Mouse (Mus musculus) ES-E14 (cell line): ENCODE measurements around the gene Proser1. TPM values are rescaled to one million over a fixed set of nuclear protein-coding genes. Genes with fewer than 3 reads are reported as not detected.

Experiments
- DNase-seq: peaks from one replicate; pipeline ENCODE4 v3.0.0-alpha.2; 2013; ENCODE audit warnings: low read depth, low spot score
- H3K27ac ChIP-seq: 2 replicates; pipeline ENCODE4 v1.5.1; 2012; ENCODE audit warnings: low read depth, mild to moderate bottlenecking, low read length, moderate library complexity, mixed read lengths; ENCODE audit not compliant: poor library complexity, insufficient read depth, severe bottlenecking
- H3K36me3 ChIP-seq: 2 replicates; pipeline ENCODE4 v1.6.1; 2012; ENCODE audit warnings: mild to moderate bottlenecking, low read length, moderate library complexity, mixed read lengths; ENCODE audit not compliant: control insufficient read depth, poor library complexity, insufficient read depth, severe bottlenecking
- H3K4me1 ChIP-seq, 2 experiments: fragments of 150-350 bp in 1 of 2; sonication (generic) in 1 of 2; 2 replicates each; pipeline ENCODE4 v1.6.1; 2012; ENCODE audit warnings: low read length in 2 of 2, mild to moderate bottlenecking in 1 of 2, mixed read lengths in 1 of 2; ENCODE audit not compliant: control insufficient read depth in 2 of 2, insufficient read depth in 2 of 2, poor library complexity in 1 of 2
- H3K4me3 ChIP-seq, 2 experiments: fragments of 150-350 bp in 1 of 2; sonication (generic) in 1 of 2; 2 replicates each; pipeline ENCODE4 v1.5.1; 2012; ENCODE audit warnings: low read length in 2 of 2, low read depth in 1 of 2, mild to moderate bottlenecking in 1 of 2, mixed read lengths in 1 of 2; ENCODE audit not compliant: insufficient read depth in 1 of 2, poor library complexity in 1 of 2, severe bottlenecking in 1 of 2
- H3K9ac ChIP-seq: 2 replicates; pipeline ENCODE4 v1.6.1; 2012; ENCODE audit warnings: low read depth, mild to moderate bottlenecking, low read length, mixed read lengths; ENCODE audit not compliant: poor library complexity, insufficient read depth, severe bottlenecking
- H3K9me3 ChIP-seq: fragments of 150-350 bp; sonication (generic); 2 replicates; pipeline ENCODE4 v1.6.1; 2012; ENCODE audit warnings: low read depth, mild to moderate bottlenecking, low read length; ENCODE audit not compliant: control insufficient read depth, insufficient read depth
- CHD2 ChIP-seq: IDR thresholded peaks from 2 replicates; pipeline ENCODE4 v1.6.1; 2014; ENCODE audit warnings: mild to moderate bottlenecking, low read depth, low read length, inconsistent platforms
- HCFC1 ChIP-seq: IDR thresholded peaks from 2 replicates; pipeline ENCODE4 v1.6.1; 2012; ENCODE audit warnings: low read length, inconsistent platforms, borderline replicate concordance; ENCODE audit not compliant: insufficient read depth
- MAFK ChIP-seq: IDR thresholded peaks from 2 replicates; pipeline ENCODE4 v1.6.1; 2014; ENCODE audit warnings: mild to moderate bottlenecking, low read depth, low read length, inconsistent platforms; ENCODE audit not compliant: insufficient read depth
- ZC3H11A ChIP-seq: IDR thresholded peaks from 2 replicates; pipeline ENCODE4 v1.6.1; 2012; ENCODE audit warnings: low read depth, mild to moderate bottlenecking, inconsistent platforms, low read length, borderline replicate concordance
- ZNF384 ChIP-seq: IDR thresholded peaks from 2 replicates; pipeline ENCODE4 v1.6.1; 2012; ENCODE audit warnings: low read depth, low read length, inconsistent platforms
- in situ Hi-C, 2 experiments: fragments of 600-800 bp; cut with MboI; formaldehyde crosslinking; loops; one replicate each; pipeline ENCODE4 v1.15.1; 2025; ENCODE audit warnings: low sequenced_read_pairs in 2 of 2, inconsistent platforms in 1 of 2; ENCODE audit not compliant: unreplicated experiment in 2 of 2
- total RNA-seq: library from RNA; depleted of rRNA; stranded (reverse); fragments of 300-350 nt; gene quantifications from 2 replicates; pipeline ENCODE4 v1.2.3, GENCODE M21; 2012

Gene Proser1
- total RNA-seq, 1 experiment: 11.9 TPM

- Histone ChIP-seq H3K9ac (0 out of 2 replicates have a peak overlapping the region, but pooled peaks have one; percentile 10), H3K27ac (no peak overlapping the region), H3K9me3 (no peaks in the 10 kb centered on the region), H3K36me3 (peaks cover 4% of the 10 kb centered on the region; the same call in 1 of the 2 replicates), H3K4me3 (no peak overlapping the region), H3K4me1 (peaks cover 0 to 3% of the 10 kb centered on the region in 2 experiments; a peak in 1 of 4 replicates)
- no peak for DNase-seq
- TF ChIP-seq ZNF384: no peak
- TF ChIP-seq HCFC1: no peak
- no peak for TF ChIP-seq MAFK
- no peak for TF ChIP-seq CHD2
- TF ChIP-seq ZC3H11A: no peak
- in situ Hi-C loops: no loop called here
These were observed 20.1 kb downstream of the Proser1 start for GRCm38 (mm10) chr3:53483414-53484059.

- Histone ChIP-seq H3K9ac (no peak overlapping the region), H3K9me3 (no peaks in the 10 kb centered on the region), H3K36me3 (no peaks in the 10 kb centered on the region), H3K4me1 (peaks cover 0 to 3% of the 10 kb centered on the region in 2 experiments; a peak in 1 of 4 replicates), H3K4me3 (no peak overlapping the region), H3K27ac (no peak overlapping the region)
- TF ChIP-seq HCFC1 (no peak), MAFK (no peak), ZNF384 (no peak), CHD2 (no peak), ZC3H11A (no peak)
- in situ Hi-C loops: no loop called here
- no peak for DNase-seq
These were observed 23.1 kb downstream of the Proser1 start for GRCm38 (mm10) chr3:53486561-53486960.

GRCm38 (mm10) chr3:53486996-53487576, 23.6 kb downstream of the Proser1 start:
- Histone ChIP-seq H3K9me3 (no peaks in the 10 kb centered on the region), H3K36me3 (no peaks in the 10 kb centered on the region), H3K9ac (no peak overlapping the region), H3K27ac (no peak overlapping the region), H3K4me3 (no peak overlapping the region), H3K4me1 (peaks cover 0 to 3% of the 10 kb centered on the region in 2 experiments; a peak in 1 of 4 replicates)
- TF ChIP-seq HCFC1 (no peak), ZNF384 (no peak), CHD2 (no peak), MAFK (no peak), ZC3H11A (no peak)
- in situ Hi-C loops: no loop called here
- no peak for DNase-seq

GRCm38 (mm10) chr3:53488353-53488752, 24.9 kb downstream of the Proser1 start, which contains the start of gene Stoml3:
TSS of gene Stoml3 (plus strand) at chr3:53488653.
- H3K4me1 ChIP-seq: peaks cover 0 to 3% of the 10 kb centered on the region in 2 experiments; a peak in 1 of 4 replicates
- H3K9me3 ChIP-seq: no peaks in the 10 kb centered on the region
- TF ChIP-seq CHD2: no peak
- no peak for TF ChIP-seq HCFC1
- no peak for TF ChIP-seq MAFK
- TF ChIP-seq ZC3H11A: no peak
- no peak for TF ChIP-seq ZNF384
- no peak within 1 kb of the TSS for H3K4me3 ChIP-seq
- no peak within 1 kb of the TSS for H3K27ac ChIP-seq
- in situ Hi-C loops: no loop called here
- no peak for DNase-seq
- H3K36me3 ChIP-seq: no peaks in the 10 kb centered on the region
- no peak within 1 kb of the TSS for H3K9ac ChIP-seq
